Mouse (Mus musculus): ENCODE measurements around the gene Tmem265. TPM values are rescaled to one million over a fixed set of nuclear protein-coding genes. Genes with fewer than 3 reads are reported as not detected.

Gene Tmem265
- polyA plus RNA-seq (2015; fragmentation: Nextera tagmentation; extraction: Ambion mirVana): 3.8 and 3.9 TPM in 2 replicates

DNA sequence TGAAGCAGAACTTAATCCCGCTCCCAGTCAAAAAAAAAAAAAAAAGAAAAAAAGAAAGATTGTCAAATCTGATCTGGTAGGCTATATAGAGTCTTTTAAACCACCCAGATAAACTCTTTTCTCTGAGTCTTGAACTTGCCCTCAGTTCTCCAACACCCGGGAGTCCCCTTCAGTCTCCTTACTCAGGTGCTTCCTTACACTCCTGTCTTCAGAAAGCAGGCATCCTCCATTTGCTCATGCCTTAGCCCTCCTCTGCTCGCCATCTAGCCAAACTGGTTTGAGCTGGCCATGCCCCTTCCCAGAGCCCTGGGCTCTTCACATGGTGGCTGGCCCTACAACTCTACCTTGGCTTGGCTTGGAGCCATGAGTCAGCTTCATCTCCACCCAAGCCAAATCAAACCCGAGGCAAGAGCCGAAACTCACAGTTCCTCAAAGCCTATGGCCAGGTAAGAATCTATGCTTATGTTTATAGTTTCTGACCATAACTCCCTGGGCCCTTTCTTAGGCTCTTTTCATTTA lies at the start of gene Tmem265:
Gene Tmem265 (plus strand): TSS at position 51 of the 519 bp plus-strand sequence.
- Histone ChIP-seq H3K9me3 (replicated peaks; ENCODE audit: control insufficient read depth, low read length) (no peaks in the 10 kb centered on the region), H3K9ac (ENCODE audit: low read length) (no peak within 1 kb of the TSS), H3K36me3 (ENCODE audit: control insufficient read depth, insufficient read depth) (peaks cover 53% of the 10 kb centered on the region), H3K4me2 (ENCODE audit: low read depth, low read length) (no peak within 1 kb of the TSS), H3K27me3 (ENCODE audit: control insufficient read depth, insufficient read depth, low read length) (no peaks in the 10 kb centered on the region), H3K4me3 (ENCODE audit: low read length) (no peak within 1 kb of the TSS), H3K27ac (ENCODE audit: low read length) (no peak within 1 kb of the TSS), H3K4me1 (ENCODE audit: control insufficient read depth, insufficient read depth, low read length) (peaks cover 12% of the 10 kb centered on the region)
- 85% methylated on average over 5 of the region's 5 CpGs for WGBS
- ATAC-seq (replicated peaks; ENCODE audit: extremely low read depth, insufficient read depth, low FRiP score): no peak

DNA sequence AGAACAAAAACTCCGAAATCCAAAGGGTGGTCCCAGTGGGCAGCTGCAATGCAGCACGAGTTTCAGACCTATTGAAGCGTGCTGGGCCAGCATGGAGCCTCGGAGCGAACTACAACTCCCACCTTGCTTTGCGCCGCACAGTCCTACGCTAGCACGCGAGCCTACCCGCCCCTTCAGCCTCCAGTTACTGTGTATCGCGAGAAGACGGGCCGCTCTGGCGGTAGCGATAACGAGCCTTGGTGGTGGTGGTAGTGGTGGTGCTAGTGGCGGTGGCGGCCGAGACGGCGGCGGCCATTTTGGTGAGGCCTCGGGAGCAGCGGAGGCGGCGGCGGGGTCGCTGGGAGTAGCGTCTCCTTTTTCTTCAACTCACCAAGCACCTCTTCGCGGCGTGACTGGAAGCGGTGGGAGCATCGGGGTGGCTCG lies 49.4 kb upstream of the Tmem265 start, which contains the start of gene Srcap:
Gene Srcap (plus strand): TSS at position 176 of the 423 bp plus-strand sequence.
- peak within 1 kb of the TSS; percentile 71 for H3K4me2 ChIP-seq (ENCODE audit: low read depth, low read length)
- peak within 1 kb of the TSS; percentile 93 for H3K9ac ChIP-seq (ENCODE audit: low read length)
- peak within 1 kb of the TSS; percentile 89 for H3K4me3 ChIP-seq (ENCODE audit: low read length)
- peaks cover 17% of the 10 kb centered on the region for H3K4me1 ChIP-seq (ENCODE audit: control insufficient read depth, insufficient read depth, low read length)
- H3K9me3 ChIP-seq (replicated peaks; ENCODE audit: control insufficient read depth, low read length): no peaks in the 10 kb centered on the region
- H3K27ac ChIP-seq (ENCODE audit: low read length): peak within 1 kb of the TSS; percentile 99
- peaks cover 12% of the 10 kb centered on the region for H3K36me3 ChIP-seq (ENCODE audit: control insufficient read depth, insufficient read depth)
- under 1% methylated on average over 37 of the region's 37 CpGs for WGBS
- peak; percentile 96 for ATAC-seq (replicated peaks; ENCODE audit: extremely low read depth, insufficient read depth, low FRiP score)
- no peaks in the 10 kb centered on the region for H3K27me3 ChIP-seq (ENCODE audit: control insufficient read depth, insufficient read depth, low read length)

DNA sequence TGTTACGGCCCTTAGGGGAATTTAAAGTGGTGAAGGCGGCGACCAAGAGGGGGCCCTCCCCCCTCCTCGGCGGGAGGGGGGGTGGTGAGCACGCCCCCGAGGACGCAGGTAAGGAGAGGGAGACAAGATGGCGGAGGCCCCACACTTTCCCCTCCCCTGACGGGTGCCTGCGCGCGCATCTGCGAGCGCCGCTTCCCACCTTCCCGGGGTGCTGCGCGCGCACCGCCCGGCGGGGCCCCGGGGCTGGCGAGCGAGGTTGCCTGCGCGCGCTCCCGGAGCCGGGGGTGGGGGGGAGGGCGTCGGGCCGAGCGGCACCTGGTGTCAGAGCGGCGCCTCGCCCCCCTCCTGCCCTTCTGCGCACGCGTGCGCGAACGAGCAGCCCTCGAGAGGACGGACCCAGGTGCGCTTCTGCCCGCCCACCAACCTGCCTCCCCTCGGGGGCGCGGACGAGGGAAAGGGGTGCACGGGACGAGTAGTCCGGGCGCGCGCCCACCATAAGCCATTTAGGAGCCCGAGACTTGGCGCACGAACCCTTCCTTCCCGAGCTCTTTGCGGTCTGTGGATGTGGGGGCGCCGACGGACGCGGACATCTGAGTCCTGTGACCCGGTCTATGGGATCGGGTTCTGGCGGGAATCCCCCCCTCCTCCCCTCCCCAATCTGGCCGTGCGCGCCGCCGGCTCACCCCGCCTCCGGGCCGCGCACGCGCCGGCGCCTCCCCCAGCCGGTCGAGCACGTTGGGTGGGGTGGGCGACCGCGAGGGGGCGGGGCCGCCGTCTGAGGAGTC lies 48.8 kb upstream of the Tmem265 start:
- H3K27me3 ChIP-seq (ENCODE audit: control insufficient read depth, insufficient read depth, low read length): no peaks in the 10 kb centered on the region
- peak overlapping the region; percentile 93 for H3K9ac ChIP-seq (ENCODE audit: low read length)
- H3K4me1 ChIP-seq (ENCODE audit: control insufficient read depth, insufficient read depth, low read length): peaks cover 17% of the 10 kb centered on the region
- no peaks in the 10 kb centered on the region for H3K9me3 ChIP-seq (replicated peaks; ENCODE audit: control insufficient read depth, low read length)
- peak overlapping the region; percentile 71 for H3K4me2 ChIP-seq (ENCODE audit: low read depth, low read length)
- H3K27ac ChIP-seq (ENCODE audit: low read length): peak overlapping the region; percentile 99
- peaks cover 17% of the 10 kb centered on the region for H3K36me3 ChIP-seq (ENCODE audit: control insufficient read depth, insufficient read depth)
- ATAC-seq (replicated peaks; ENCODE audit: extremely low read depth, insufficient read depth, low FRiP score): peak; percentile 86
- under 1% methylated on average over 70 of the region's 93 CpGs for WGBS
- peak overlapping the region; percentile 89 for H3K4me3 ChIP-seq (ENCODE audit: low read length)

DNA sequence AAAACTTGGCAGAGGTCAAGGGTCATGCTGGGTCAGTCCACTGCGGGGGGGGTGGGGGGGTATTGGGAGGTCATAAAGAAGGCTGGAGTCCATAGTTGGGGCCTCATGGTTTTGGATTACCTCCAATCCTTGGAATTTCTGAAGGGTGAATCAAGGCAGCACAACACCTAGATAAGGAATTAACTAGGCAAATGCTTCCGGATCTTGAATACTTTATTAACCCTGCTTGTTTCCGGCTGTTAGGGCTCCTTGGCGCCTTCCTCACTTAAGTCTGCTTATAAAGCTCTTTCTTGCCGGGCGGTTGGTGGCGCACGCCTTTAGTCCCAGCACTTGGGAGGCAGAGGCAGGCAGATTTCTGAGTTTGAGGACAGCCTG lies 48.2 kb upstream of the Tmem265 start:
- no peaks in the 10 kb centered on the region for H3K9me3 ChIP-seq (replicated peaks; ENCODE audit: control insufficient read depth, low read length)
- H3K4me3 ChIP-seq (ENCODE audit: low read length): peak overlapping the region; percentile 89
- H3K4me1 ChIP-seq (ENCODE audit: control insufficient read depth, insufficient read depth, low read length): peaks cover 17% of the 10 kb centered on the region
- no peak for ATAC-seq (replicated peaks; ENCODE audit: extremely low read depth, insufficient read depth, low FRiP score)
- peak overlapping the region; percentile 99 for H3K27ac ChIP-seq (ENCODE audit: low read length)
- 35% methylated on average over 8 of the region's 8 CpGs for WGBS
- peaks cover 22% of the 10 kb centered on the region for H3K36me3 ChIP-seq (ENCODE audit: control insufficient read depth, insufficient read depth)
- no peaks in the 10 kb centered on the region for H3K27me3 ChIP-seq (ENCODE audit: control insufficient read depth, insufficient read depth, low read length)
- H3K4me2 ChIP-seq (ENCODE audit: low read depth, low read length): peak overlapping the region; percentile 68
- peak overlapping the region; percentile 93 for H3K9ac ChIP-seq (ENCODE audit: low read length)

DNA sequence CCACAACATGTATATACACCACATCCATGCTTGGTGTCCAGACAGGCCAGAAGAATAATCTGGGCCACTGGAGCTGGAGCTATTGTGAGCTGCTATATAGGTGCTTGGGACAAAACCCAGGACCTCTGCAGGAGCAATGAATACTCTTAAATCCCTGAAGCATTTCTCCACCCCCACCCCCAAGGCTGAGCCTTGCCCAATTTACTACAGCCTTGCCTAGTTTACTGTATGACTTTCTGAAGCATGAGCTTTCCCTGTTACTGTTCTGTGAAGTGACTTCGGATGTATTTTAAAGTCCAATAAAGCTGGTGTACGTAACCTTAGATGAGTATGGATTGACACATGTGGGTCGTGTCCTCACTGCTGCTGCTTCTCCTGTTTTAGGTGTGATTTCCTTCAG lies 47.4 kb upstream of the Tmem265 start:
- no peaks in the 10 kb centered on the region for H3K27me3 ChIP-seq (ENCODE audit: control insufficient read depth, insufficient read depth, low read length)
- H3K9ac ChIP-seq (ENCODE audit: low read length): no peak overlapping the region; the same call in 1 of the 2 replicates
- peaks cover 17% of the 10 kb centered on the region for H3K4me1 ChIP-seq (ENCODE audit: control insufficient read depth, insufficient read depth, low read length)
- no peak for ATAC-seq (replicated peaks; ENCODE audit: extremely low read depth, insufficient read depth, low FRiP score)
- peaks cover 26% of the 10 kb centered on the region for H3K36me3 ChIP-seq (ENCODE audit: control insufficient read depth, insufficient read depth)
- no peak overlapping the region; the same call in 1 of the 2 replicates for H3K27ac ChIP-seq (ENCODE audit: low read length)
- no peaks in the 10 kb centered on the region for H3K9me3 ChIP-seq (replicated peaks; ENCODE audit: control insufficient read depth, low read length)
- WGBS: 85% methylated on average over 3 of the region's 3 CpGs
- peak overlapping the region; percentile 89; the same call in 1 of the 2 replicates for H3K4me3 ChIP-seq (ENCODE audit: low read length)
- peak overlapping the region; percentile 68 for H3K4me2 ChIP-seq (ENCODE audit: low read depth, low read length)

DNA sequence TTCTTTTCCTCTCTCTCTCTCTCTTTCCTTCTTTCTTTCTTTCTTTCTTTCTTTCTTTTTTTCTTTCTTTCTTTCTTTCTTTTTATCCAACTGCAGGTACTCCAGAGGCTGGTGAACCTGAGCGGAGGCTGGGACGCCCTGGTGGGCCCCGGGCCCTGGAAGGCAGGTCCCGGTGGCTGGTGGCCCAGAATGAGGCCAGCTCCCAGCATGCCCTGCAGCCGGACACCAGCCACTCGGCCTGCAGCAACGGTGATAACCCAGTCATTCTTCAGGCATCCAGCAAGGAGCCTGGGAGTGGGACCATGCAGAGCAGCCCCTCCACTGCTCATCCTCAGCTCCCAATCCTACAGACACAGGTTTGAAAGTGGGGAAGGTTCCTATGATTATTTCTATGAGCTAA lies 45.3 kb upstream of the Tmem265 start:
- H3K9me3 ChIP-seq (replicated peaks; ENCODE audit: control insufficient read depth, low read length): no peaks in the 10 kb centered on the region
- no peak overlapping the region for H3K27ac ChIP-seq (ENCODE audit: low read length)
- no peak for ATAC-seq (replicated peaks; ENCODE audit: extremely low read depth, insufficient read depth, low FRiP score)
- no peak overlapping the region for H3K4me3 ChIP-seq (ENCODE audit: low read length)
- peaks cover 17% of the 10 kb centered on the region for H3K4me1 ChIP-seq (ENCODE audit: control insufficient read depth, insufficient read depth, low read length)
- peaks cover 40% of the 10 kb centered on the region for H3K36me3 ChIP-seq (ENCODE audit: control insufficient read depth, insufficient read depth)
- H3K9ac ChIP-seq (ENCODE audit: low read length): no peak overlapping the region
- no peaks in the 10 kb centered on the region for H3K27me3 ChIP-seq (ENCODE audit: control insufficient read depth, insufficient read depth, low read length)
- H3K4me2 ChIP-seq (ENCODE audit: low read depth, low read length): no peak overlapping the region
- 69% methylated on average over 7 of the region's 7 CpGs for WGBS

DNA sequence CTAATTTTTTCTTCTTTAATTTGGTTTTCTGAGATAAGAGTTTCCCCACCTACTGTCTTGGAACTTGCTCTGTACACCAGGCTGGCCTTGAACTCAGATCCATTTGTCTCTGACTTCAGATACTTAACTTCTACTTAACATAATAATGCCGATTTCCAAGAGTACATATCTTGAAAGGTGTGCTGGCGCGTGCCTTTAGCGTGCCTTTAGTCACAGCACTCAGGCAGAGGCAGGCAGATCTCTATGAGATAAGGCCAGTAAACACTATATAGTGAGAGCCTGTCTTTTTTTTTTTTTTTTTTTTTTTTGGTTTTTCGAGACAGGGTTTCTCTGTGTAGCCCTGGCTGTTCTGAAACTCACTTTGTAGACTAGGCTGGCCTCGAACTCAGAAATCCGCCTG lies 44.8 kb upstream of the Tmem265 start:
- peaks cover 16% of the 10 kb centered on the region for H3K4me1 ChIP-seq (ENCODE audit: control insufficient read depth, insufficient read depth, low read length)
- H3K9me3 ChIP-seq (replicated peaks; ENCODE audit: control insufficient read depth, low read length): no peaks in the 10 kb centered on the region
- WGBS: 95% methylated on average over 6 of the region's 7 CpGs
- H3K36me3 ChIP-seq (ENCODE audit: control insufficient read depth, insufficient read depth): peaks cover 45% of the 10 kb centered on the region
- no peak for ATAC-seq (replicated peaks; ENCODE audit: extremely low read depth, insufficient read depth, low FRiP score)
- no peak overlapping the region for H3K4me2 ChIP-seq (ENCODE audit: low read depth, low read length)
- no peak overlapping the region for H3K9ac ChIP-seq (ENCODE audit: low read length)
- H3K27ac ChIP-seq (ENCODE audit: low read length): no peak overlapping the region
- H3K4me3 ChIP-seq (ENCODE audit: low read length): no peak overlapping the region
- no peaks in the 10 kb centered on the region for H3K27me3 ChIP-seq (ENCODE audit: control insufficient read depth, insufficient read depth, low read length)

DNA sequence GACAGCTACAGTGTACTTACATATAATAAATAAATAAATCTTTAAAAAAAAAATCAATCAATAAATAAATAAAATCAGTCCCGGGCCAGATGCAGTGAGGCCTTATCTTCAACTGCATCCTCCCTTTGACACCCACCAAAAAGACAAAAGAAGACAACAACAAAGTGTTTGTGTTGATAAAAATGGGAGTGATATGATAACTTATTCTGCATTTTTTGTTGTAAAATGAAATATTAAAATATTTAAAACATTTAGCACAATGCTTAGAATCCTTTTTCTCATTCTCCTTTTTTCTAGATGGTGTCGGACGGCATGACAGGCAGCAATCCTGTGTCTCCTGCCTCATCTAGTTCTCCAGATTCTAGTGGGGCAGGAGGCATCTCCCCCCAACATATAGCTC lies 41.9 kb upstream of the Tmem265 start, which contains the start of gene Gm42715:
Gene Gm42715 (plus strand): TSS at position 301 of the 400 bp plus-strand sequence.
- Histone ChIP-seq H3K4me1 (ENCODE audit: control insufficient read depth, insufficient read depth, low read length) (no peaks in the 10 kb centered on the region; the same call in 1 of the 2 replicates), H3K27ac (ENCODE audit: low read length) (no peak within 1 kb of the TSS), H3K4me2 (ENCODE audit: low read depth, low read length) (no peak within 1 kb of the TSS), H3K9ac (ENCODE audit: low read length) (no peak within 1 kb of the TSS), H3K36me3 (ENCODE audit: control insufficient read depth, insufficient read depth) (peaks cover 69% of the 10 kb centered on the region), H3K9me3 (replicated peaks; ENCODE audit: control insufficient read depth, low read length) (no peaks in the 10 kb centered on the region), H3K4me3 (ENCODE audit: low read length) (no peak within 1 kb of the TSS), H3K27me3 (ENCODE audit: control insufficient read depth, insufficient read depth, low read length) (no peaks in the 10 kb centered on the region)
- no peak for ATAC-seq (replicated peaks; ENCODE audit: extremely low read depth, insufficient read depth, low FRiP score)
- 89% methylated on average over 3 of the region's 3 CpGs for whole genome bisulfite sequencing

DNA sequence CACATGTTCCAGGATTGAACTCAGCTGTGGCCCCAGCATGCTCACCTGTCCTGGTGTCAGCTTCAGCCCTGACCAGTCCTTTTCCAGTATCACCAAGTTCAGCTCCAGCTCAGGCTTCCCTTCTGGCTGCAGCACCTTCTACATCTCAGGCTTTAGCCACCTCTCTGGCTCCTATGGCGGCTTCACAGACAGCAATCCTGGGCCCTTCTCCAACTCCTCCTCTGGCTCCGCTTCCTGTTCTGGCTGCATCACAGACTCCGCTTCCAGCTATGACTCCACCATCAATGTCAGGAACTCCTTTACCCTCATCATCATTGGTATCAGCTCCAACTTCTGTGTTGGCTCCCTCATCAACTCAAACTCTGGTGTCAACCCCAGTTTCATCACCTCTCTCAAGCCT lies 19.5 kb upstream of the Tmem265 start:
- Histone ChIP-seq H3K4me1 (ENCODE audit: control insufficient read depth, insufficient read depth, low read length) (no peaks in the 10 kb centered on the region), H3K4me2 (ENCODE audit: low read depth, low read length) (no peak overlapping the region), H3K9ac (ENCODE audit: low read length) (no peak overlapping the region), H3K36me3 (ENCODE audit: control insufficient read depth, insufficient read depth) (peaks cover 76% of the 10 kb centered on the region), H3K27ac (ENCODE audit: low read length) (no peak overlapping the region), H3K4me3 (ENCODE audit: low read length) (no peak overlapping the region), H3K9me3 (replicated peaks; ENCODE audit: control insufficient read depth, low read length) (no peaks in the 10 kb centered on the region), H3K27me3 (ENCODE audit: control insufficient read depth, insufficient read depth, low read length) (no peaks in the 10 kb centered on the region)
- no peak for ATAC-seq (replicated peaks; ENCODE audit: extremely low read depth, insufficient read depth, low FRiP score)
- WGBS: 87% methylated on average over 3 of the region's 3 CpGs
